Mouse (Mus musculus): ENCODE measurements around the gene Calhm5.

Gene Calhm5

DNA sequence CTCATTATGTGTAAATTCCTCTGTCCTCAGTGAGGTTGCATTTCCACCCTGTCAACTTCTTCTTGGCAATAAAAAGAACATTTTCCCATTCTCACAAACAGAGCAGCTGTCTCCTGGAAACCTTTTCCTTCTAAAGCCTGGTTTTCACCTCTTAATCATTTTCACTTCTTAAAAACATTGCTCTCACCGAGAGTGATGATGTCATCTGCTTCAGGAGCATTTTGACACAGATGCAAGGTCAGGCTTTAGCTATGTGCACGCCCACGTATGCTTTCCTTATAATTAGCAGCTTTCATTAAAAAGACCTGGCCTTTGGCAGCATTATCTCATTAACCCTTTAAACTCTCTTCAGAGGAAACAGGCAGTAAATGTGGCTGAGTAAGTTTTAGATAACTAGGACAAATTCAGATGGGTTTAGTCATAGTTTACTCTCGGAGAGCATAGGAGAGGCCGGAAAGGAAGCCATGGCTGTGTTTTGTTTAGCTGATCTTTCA, 25.3 kb downstream of the Calhm5 start:
- no peak for DNase-seq

DNA sequence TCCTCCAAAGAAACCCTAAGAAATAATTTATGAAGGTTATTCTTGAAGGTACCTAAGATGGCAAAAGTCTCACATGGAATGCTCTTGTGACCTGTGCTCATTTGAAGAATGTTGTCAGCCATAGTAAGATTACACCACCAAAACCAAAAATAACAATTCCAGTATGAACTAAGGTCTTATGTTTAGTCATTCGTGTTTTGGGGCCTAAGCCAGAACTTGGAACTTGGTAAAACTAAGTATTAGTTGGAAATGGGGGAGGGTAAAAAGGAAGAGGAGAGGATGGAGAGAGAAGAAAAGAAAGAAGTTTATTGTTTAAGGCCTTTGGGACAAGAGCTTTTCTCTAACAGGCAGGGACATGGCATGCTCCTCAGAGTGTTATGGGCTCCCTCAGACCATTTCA, 26.7 kb downstream of the Calhm5 start:
- DNase-seq = no peak

- no peak for DNase-seq
Measured at GRCm38 (mm10) chr10:34066591-34066990, 29.7 kb downstream of the Calhm5 start.

DNA sequence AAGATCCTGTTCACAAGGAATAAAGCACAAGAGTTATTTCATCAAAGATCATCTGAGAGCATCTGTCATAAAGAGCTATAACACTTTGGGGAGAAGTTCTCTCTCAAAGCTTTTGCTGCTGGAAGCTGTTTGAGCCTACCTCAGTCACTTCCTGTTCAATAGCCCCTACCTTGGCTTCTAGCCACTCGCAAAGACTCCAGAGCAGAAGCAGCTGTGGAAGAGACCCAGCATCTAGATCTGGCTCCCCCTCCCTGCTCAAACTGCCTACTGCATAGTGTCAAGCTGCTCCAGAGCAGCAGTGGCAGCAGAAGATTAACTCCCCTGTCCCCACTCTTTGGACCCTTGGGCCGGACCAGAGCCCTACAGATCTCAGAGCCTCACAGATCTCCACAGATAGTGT, 42.3 kb downstream of the Calhm5 start:
- no peak for DNase-seq

DNA sequence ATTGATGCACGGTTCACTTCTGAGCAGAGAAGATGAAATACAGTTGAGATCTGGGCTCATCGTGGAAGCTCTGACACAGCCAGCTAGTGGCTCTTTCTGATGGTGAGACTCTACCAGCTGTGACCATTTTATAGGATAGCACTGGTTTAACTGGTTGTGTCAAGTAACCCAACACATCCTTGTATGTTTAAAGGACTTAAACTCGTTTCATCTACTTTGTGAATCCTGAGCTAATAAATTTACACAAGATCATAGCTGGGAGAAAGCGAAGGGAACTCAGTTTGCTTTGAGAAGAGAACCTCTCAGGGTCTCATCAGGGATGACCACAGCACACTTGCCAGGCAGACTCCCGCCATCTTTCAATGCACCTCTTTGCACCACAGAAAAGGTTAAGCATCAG, 52.1 kb downstream of the Calhm5 start, which contains the start of gene Calhm4:
Gene Calhm4, minus strand, starts transcription at position 101 of the 400 bp plus-strand sequence.
- no peak for DNase-seq

Data from spleen, adult 18-20 months (tissue).